Mouse (Mus musculus) kidney, adult 8-10 months (tissue): ENCODE data around the gene Lcn8.

ENCODE experiments used
- DNase-seq, 2 experiments: peaks; one replicate each; pipeline ENCODE4 v3.0.0; 2022

Lcn8 gene

DNA sequence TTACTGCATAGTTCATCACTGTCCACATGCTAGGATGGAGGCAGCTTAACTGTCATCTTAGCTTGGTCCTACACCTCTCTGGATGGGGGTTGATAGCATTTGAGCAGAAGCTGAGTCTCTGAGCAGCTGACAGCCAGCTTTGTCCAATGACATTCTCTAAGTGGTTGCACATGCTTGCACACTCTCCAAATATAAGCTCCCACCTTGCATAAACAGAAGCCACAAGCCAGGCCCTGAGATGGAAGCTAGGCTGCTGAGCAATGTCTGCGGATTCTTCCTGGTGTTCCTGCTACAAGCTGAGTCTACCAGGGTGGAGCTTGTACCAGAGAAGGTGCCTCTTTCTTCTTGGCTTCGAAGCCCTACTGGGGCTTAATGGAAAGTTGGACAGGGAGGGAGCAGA is at the start of gene Lcn8:
TSS of gene Lcn8 (plus strand) at position 219 of the 400 bp plus-strand sequence.
- no peak for DNase-seq

DNA sequence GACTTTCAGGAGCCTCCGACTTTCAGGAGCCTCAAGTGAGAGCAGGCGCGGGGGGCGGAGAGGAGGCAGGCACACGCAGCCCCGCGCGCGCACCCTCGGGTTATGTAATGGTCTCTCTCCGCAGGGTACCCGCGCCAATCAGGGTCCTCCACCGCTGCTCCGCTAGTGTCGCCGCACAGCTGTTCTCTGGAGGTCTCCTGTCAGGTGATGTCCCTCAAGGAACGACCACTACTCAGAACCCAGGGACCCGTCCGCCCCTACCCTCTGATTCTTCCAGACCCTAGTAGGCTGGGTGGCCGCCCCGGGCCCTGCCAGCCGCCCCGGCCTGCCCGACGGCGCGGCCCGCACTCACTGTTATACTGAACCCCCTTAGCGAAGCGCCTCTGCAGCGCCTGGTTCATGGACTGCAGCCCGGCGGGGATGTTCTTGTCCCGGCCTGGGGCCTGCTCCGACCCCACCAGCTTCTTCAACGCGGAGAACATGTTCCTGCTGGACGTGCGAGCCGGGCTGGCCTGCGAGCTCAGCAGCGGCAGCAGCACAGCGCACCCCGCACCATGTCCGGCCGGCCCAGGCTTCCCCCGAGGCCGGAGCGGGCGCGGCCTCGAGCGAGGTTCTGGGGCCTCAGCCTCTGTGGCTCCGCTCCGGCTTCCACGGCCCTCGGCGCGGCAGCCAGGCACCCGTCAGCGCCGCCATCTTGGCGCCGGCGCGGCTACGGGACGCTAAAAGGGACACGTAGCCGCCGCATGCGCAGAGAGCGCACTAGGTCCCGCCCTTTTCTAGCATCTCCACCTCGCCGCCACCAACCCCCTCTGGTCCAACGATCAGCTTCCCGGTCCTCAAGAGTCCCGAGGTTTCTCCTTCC is 44.9 kb upstream of the Lcn8 start, which contains the start of gene Rabl6:
TSS of gene Rabl6 (minus strand) at position 761 of the 862 bp plus-strand sequence.
- DNase-seq = peak; percentile 86 to 90

DNA sequence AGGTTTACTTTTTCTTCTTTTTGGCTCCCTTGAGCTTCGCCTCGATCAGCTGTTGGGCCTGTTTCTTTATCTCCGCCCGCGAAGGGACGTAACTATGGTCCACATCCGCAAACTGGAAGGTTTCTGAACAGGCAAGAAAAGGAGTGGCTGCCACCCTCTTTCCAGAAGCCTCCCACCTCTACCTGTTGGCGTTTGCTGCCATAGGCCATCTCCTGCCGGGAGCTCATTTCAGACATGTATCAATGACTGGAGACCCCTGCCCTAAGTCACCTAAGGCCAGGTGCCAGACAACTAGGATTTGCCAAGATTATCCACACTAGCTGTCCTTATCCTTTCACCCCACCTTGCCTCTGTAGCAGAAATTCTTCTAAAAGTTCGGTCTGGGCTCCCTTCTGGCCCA is 44.2 kb upstream of the Lcn8 start:
- DNase-seq = no peak

DNA sequence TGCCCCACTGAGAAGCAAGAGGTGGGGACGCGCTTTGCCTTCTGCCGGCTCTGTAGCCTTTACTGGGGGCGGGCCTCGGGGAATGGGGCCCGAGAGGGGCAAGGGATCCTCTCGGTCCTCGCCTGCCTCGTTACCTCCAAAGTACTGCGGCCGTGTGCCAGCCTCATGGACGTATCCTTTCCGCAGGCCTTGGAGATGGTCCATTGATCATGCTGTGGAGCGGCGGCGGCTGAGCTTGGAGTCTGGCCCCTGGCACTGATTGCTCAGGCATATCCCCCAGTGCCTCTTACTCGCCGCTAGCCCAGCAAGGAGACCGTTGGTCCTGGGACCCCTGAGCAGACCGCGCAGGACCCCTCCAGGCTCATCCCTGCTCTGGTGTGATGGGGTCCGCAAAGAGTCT is 36.5 kb upstream of the Lcn8 start:
- no peak for DNase-seq

DNA sequence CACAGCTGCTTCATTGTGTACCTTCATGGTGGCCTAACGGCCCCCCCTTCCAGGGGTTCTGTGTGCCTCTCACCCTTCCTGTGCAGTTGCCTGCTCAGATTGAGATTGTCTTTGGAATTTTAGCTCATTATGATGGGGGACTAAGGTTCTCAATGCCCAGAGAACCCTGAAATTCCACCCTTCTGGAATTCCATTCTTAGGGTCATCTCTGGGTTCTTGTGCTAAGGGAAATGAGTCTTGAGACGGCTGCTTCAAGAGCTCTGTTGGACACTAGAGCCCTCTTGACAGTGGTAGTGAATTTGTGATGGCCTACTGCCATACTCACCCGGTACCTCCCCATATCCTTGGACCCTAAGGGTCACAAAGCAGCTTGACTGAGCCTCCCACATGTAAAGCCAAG is 35.3 kb upstream of the Lcn8 start, which contains the start of gene Ccdc183:
TSS of gene Ccdc183 (minus strand) at position 101 of the 400 bp plus-strand sequence.
- DNase-seq = no peak

DNA sequence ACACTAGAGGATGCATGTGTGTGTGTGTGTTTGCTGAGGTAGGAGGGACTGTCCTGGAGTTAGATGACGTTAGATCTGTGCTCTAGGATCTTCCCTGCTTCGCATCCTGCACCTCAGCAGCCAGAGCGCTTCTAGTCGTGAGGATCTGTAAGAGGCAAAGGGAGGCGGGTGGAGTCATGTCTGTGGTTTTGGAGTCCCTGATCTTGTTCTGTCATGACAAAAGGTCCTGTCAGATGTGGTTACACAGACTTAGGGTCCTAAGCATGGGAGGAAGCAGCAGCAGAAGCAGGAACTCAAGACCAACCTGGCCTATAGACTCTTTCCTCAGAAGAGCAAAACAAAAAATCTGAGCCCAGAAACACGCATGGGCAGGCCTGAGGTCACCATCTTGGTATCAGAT is 32.5 kb upstream of the Lcn8 start:
- no peak for DNase-seq

DNA sequence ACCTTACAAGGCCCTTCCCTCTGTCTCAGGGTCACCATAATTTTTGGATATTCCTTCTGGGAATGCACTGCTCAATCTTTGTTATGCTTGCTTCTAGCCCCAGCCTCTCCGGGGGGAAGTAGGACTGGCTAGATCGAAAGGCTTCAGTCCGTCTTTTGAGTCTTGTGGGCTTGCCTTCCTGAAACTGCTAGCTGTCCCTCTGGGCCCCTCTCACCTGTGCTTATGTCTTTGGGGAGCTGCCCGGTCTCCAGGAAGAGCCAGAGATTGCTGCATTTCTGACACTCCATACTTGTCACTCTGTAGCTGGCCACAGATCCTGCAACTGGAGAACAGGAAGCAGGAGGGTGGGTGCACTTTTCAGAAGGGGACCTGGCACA is 32.1 kb upstream of the Lcn8 start:
- DNase-seq = no peak

DNA sequence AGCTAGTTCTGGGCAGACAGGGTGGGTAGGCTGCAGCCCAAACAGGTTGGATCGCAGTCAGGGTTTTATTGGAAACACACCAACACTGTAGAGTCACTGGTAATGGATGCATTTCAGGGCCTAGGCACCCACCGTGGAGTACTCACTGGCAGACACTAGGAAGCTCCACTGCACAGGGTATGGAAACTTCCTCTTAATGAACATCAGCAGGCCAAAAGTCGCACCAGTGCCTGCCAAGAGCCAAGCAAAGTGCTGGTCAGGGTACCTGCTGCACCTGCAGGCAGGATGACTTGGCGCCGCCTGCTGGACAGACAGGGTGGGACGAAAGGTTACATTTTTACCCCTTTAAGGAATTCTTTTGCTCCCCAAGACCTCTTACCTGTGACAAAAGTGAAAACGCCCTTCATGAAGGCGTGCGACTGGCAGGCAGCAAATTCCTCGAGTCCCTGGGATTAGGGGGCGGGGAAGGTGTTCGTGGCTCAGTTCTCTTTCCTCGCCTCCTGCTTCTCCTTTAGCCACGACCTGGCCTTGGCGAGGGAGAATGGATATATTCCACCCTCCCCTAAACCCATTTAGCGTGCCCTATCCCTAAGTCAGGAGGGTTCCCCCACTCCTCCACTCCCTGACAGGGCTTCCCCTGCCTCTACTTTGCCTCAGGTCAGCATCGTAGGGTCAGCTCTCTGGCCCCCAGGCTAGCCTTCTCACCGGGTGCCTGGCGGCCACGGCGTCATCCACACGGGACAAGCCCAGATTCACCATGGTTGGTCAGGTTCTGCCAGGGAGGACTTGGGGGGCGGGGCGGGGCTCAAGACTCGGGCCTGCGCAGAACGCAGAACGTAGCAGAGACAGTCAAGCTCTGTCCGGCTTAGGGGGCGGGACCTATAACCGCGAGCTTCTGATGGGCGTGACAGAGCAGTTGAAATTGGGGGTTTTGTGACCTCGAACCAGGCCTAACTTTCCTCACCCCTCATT is 31.4 kb upstream of the Lcn8 start, which contains the start of gene Tmem141:
TSS of gene Tmem141 (minus strand) at position 777 of the 972 bp plus-strand sequence.
- peak; percentile 91 to 95 for DNase-seq

DNA sequence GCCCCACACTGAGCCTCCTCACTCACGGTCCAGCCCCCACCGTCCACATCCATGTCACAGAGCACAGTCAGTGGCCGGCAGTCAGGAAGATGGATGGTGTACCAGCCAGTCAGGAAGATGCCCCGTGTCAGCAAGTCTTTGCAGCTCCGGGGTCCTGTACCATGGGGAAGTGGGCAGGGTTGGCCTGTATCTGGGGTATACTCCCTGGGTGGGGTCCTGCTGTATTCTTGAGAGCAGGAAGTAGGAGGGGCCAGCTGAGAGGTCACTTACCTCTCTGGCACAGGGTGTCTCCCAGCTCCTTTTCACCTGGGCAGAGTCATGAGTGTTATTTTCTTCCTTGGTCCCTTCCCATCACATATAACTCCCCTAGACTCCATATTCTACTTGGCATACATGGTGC is 26.9 kb upstream of the Lcn8 start:
- no peak for DNase-seq

DNA sequence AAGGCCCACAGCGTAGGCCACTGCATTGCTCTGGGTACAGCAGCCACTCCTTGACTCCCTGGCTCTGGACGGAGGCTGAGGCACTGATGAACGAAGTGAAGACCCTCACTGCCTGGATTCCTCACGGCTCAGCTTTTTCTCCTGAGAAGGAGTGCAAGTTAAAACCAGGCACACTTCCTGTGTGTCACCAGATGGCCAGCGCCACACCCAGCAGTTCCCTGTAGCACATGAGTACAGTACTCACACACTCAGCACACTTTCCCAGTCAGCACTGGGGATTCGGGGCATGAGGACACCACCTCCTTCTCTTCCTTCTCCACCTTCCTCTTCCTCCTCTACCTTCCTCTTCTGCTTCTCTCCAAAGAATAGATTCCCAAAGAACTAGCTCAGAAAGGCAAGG is 25.1 kb upstream of the Lcn8 start, which contains the start of gene Fcna:
TSS of gene Fcna (minus strand) at position 220 of the 400 bp plus-strand sequence.
- DNase-seq = no peak

DNA sequence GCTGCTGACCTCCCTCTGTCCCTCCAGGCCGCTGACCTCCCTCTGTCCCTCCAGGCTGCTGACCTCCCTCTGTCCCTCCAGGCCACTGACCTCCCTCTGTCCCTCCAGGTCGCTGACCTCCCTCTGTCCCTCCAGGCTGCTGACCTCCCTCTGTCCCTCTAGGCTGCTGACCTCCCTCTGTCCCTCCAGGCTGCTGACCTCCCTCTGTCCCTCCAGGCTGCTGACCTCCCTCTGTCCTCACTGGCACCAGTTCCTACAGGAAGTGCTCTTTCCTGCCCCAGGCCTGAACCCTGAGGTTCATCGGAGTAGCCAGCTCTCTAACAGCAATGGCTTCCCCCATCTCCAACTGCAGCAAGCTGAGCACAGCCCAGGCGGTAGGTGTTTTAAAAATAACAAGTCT is 24.2 kb upstream of the Lcn8 start:
- DNase-seq = peak; percentile 31 to 37

DNA sequence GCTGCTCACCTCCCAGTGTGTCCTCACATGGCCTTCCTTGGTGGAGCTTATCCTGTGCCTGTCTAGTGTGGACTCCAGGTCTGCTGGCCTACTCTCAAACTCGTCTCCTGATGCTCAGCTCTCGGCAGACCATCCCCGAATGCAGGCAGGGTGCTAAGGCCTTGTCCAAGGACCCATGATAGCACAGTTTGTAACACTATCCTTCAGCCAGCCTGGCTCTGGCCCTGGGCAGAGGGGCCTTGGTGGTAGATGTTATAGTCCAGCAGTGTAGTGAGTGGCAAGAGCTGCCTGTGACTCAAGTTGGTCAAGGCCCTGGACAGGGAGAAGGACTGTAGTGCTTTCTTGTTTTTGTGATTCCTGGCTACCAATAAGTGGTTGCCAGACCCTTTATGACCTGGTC is 19.3 kb upstream of the Lcn8 start:
- DNase-seq = no peak

DNA sequence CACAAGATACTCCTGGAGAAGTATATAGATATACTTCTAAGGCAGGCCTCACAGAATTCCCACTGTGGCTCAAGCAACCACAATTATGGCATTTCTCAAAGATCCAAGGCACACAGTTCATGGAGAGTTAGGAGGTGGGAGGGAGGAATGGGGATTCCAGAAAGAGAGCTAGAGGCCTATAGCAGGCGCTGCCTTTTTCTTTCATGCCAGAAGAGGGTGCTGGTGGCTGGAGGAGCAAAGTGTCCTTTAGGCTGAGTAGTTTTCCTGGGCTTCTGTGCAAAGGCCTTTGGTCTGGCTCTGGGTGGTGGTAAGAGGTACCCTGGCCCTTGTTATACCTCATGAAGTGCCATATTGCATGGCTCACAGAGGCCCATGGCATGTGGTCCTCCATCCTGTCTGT is 18.9 kb upstream of the Lcn8 start:
- DNase-seq = no peak

DNA sequence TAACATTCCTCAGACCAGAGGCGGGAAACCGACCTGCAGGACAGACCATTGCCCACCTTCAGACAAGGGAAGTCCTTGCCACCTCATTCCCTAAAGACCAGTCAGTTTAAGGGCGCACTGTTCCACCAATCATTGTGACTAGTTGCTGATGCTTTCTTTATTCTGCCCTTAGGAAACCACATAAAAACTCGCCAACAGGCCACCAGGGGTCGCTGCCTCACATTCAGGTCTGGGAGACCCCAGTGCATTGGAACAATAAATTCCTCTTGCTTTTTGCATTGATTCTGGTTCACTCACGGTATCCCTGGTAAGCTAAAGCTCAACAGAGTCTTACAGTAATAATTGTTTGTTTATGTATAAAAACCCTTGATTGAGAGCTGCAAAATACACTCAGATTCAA is 13.0 kb upstream of the Lcn8 start:
- DNase-seq = no peak

DNA sequence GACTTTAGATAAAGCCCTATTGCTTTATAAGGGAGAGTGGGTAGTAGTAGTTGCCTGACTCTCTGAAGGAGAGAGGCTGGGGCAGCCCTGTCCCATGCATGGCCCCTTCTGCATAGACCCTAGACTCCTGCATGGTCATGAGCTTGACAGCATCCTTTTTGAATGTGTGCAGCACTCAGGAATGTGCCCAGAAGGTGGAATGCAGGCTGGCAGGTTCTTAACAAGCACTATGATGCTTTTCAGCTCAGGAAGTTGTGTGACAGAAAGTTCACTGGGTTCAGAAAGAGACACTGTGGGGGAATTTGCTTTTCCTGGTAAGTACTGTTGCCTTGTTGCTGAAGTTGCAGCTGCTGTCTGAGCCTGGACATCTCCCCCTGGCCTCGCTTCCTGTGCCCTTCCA is 1.6 kb downstream of the Lcn8 start:
- no peak for DNase-seq

DNA sequence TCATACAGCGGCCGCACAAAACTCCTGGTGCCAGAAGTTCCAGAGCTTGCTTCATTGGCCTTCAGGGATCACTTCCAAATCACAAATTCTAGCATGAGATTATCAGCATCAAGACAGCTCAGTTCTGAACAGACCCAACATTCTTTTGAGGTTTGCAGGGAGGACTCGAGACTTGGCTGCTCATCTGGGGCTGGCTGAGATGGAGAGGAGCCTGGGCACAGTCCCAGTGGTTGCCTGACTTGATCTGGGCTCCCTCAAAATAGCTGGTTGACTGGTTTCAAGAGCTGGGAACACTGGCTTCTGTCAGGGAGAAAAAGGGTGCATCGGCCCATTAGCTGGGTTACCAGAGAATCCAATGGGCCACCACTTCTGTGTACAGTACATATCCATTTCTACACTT is 3.8 kb downstream of the Lcn8 start:
- DNase-seq = no peak

DNA sequence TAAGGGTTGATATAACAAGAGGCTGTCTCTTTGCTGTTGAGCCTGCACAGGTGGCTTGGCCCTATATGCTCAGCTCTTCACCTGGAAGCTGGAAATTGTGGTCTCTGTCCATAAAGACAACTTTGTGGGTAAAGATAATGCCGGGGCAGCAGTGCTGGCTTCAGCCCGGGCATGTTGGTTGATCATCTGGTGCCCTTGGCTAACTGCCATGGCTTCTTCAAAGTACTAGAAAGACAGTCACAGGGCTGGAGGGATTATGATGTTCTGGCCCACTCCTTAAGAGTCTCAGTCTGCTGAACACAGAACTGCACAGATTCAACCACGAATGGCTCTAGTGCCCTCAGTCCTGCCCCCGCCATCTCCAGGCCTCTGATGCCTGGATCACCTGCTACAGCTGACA is 4.3 kb downstream of the Lcn8 start:
- DNase-seq = peak in 1 of 2 experiments; percentile 8

DNA sequence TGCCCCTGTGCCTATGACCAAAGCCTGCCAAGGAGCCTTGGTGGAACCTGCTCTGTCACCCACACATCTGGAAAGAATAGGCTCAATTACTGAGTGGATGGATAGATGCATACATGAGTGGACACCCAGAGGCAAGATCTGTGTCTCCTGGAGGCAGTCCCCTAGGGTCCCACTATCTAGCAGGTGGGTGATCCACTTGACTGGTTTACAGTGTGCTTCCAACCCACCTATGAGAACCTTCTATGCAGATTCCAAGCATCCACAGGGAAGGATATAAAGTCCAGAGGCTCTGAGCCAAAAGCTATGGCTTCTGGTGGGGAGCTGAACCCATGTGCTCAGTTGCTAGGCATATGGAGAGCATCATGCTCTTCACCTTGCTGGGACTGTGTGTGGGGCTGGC is 4.7 kb downstream of the Lcn8 start, which contains the start of gene Lcn5:
TSS of gene Lcn5 (plus strand) at position 301 of the 400 bp plus-strand sequence.
- no peak for DNase-seq

DNA sequence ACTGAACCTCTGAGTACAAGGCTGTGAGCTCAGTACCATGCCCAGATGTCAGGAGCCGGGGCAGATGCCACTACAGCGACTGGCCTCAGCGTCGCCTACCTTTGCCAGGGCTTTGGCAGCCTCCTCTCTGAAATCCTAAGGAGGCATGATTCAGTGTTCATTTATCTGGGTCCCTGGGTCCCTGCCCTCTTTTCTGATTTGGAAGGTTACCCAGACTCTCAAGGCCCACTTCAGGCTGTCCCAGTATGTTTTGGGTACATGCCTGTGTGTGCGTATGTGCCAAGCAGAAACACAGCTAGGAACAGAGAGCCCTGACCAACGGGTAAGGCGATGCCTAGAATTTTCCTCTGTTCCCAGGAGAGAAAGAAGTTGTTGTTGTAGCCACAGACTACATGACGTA is 7.4 kb downstream of the Lcn8 start:
- no peak for DNase-seq

DNA sequence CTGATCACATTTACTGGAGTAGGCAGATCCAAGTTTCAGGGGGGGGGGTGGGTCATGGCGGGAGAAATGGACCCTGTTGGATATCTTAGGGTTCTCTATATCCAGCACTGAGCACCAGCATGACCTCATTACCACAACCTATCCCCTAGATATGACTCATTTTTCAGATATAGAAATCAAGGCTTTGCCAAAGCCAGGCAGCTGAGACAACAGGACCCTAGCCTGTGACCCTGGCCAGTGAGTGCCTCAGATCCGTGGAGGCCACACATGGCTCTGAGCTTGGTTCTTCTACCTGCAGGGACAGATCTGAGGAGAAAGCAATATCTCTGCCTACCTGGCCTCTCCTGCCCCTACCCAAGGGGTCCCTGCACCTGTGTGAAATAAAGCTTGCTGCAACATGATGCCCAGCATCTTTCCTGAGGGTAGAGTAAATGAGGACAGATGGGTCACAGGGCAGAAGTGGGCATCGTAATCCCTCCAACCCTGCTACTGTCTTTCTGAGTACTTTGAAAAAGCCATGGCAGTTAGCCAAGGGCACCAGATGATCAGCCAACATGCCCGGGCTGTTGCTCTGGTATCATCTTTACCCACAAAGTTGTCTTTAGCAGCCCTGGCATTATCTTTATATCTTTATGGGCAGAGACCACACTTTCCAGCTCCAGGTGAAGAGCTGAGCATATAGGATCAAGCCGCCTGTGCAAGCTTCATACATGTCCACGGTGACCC is 8.5 kb downstream of the Lcn8 start:
- DNase-seq = no peak

DNA sequence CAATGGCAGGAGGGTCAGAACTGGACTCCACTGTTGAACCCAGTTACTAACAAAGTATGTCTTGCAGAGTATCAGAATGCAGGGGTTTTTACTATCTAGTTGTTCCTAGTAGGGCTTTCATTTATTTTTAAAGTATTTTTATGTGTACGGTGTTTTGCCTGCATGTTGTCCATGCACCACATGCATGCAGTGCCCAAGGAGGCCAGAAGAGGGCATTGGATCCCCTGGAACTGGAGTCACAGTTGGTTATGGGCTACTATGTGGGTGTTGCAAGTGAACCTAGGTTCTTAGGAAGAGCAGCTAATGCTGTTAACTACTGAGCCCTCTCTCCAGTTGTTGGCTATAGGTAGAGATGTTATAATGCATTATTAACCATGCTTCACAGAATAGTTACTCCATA is 10.6 kb downstream of the Lcn8 start:
- peak; percentile 11 to 70 for DNase-seq

DNA sequence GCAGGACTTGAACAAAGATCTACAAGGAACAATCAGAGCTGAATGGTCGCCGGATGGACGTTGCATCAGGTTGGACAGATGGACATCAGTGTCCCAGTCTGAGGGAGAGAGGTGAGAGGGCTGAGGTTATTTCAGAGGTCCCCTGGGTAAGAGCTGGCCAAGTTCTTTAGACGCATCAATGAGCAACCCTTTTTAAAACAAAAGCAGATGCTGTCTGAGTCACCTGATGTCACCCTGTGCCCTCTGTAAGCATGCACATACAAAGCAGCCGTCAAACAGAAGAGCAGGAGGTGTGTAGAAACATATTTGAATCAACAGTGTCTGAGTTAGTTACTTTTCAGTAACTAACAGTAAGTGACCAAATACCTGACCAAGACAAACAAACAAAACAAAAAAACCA is 11.2 kb downstream of the Lcn8 start:
- DNase-seq = no peak

DNA sequence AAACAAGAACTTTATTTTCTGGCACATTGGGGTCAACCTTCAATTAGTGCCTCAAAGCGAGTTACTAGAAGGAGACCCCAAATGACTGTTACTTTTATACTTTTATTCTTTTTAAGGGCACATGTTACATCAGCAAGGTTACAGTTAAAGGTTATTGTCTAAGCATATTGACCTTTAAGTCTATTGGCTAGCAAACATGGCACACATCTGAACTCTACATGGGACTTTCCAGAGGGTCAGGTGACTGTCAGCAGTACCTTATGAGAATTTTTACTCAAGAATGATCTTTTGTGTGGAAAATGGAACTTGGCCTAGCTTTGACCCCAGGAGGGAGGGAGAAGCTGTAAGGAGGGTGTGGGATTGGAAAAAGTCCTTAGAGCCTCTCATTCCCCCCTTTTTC is 13.6 kb downstream of the Lcn8 start:
- DNase-seq = no peak
